Mouse (Mus musculus) hematopoietic stem cell, adult 5-6 weeks (primary cell): ENCODE data around the gene Mbd6. TPM values are rescaled to one million over a fixed set of nuclear protein-coding genes. Genes with fewer than 3 reads are reported as not detected.
A peak's percentile ranks its signal among the peaks of the same experiment; 100 is the strongest.

Experiments
- ATAC-seq, 2 experiments: fragments of 125-278 bp in 1 of 2; replicated peaks in 1 of 2; 2 replicates each; pipeline ENCODE4 v1.8.0; 2016 to 2017; ENCODE audit warnings: inconsistent platforms in 2 of 2, mild to moderate bottlenecking in 2 of 2, moderate number of reproducible peaks in 2 of 2, low read depth in 1 of 2, moderate TSS enrichment in 1 of 2; ENCODE audit not compliant: low FRiP score in 2 of 2, poor library complexity in 2 of 2, severe bottlenecking in 2 of 2, insufficient read depth in 1 of 2, low TSS enrichment in 1 of 2
- total RNA-seq: library from RNA; stranded (forward); fragments of 172-1452, 232-1000 nt; gene quantifications from 2 replicates; pipeline ENCODE4 v1.2.3, GENCODE M21; 2017

Gene Mbd6
- total RNA-seq, 1 experiment from 2014 or later: 5.9 TPM

DNA sequence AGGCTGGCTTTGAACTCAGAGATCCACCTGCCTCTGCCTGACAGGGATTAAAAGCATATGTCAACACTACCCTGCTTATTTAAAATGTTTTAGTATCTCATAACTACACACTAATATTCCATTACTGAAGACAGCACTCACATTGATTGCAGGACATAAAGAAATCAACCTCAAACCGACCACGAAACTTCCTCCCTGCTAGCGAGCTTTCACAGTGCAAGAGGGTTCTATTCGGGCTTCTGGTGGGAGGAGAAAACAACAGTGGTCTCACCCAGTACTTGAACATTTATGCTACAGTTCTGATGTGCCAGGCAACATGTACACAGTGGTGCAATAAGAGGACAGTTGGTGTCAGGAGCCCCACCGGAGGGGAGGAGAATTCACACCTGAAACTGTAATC lies 38.0 kb downstream of the Mbd6 start:
- peak in 1 of 2 experiments; percentile 32; a peak in 1 of 4 replicates for ATAC-seq

- no peak for ATAC-seq
These were observed 50.5 kb downstream of the Mbd6 start for GRCm38 (mm10) chr10:127238241-127238824.

DNA sequence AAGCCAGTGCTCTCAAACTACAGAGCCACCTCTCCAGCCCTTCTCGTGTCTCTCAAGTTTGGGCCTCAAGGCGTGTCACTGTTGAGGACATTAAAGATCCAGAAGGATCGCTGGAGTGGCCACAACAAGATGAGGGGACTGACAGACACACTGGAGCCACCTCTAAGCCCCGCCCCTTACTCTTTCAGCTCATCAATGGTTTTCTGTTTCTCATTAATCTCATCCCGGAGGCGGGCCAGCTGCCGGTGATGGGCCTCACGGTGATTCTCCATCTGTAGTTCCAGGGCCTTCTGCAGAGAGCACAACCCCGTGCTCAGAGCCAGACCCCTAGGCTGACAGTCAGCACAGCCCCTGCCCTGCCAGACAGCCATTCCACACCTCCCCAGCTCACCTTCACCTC lies 52.3 kb downstream of the Mbd6 start:
- no peak for ATAC-seq

DNA sequence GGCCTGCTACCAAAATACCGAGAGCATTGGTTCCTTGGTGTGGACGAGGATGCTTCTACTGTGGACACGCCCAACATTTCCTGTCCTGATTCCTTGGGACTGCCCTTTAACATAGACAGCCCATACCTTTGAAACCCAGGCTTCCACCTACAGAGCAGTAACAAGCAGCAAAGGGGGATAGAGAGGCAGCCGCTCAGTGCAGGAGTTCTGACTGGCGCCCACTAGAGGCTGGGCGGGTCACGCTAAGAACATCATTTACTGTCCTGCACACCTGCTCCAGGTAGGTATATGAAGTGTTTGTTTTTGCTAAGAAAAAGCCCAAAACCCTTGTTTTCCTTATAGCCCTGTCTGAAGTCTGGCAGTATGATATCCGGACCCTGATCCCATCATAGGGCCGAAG lies 55.7 kb downstream of the Mbd6 start:
- no peak for ATAC-seq

Other genes starting within 250 kb of the Mbd6 start
- 16.5 and 19.4 TPM in 2 replicates for gene Mettl1, start 247.6 kb downstream of the Mbd6 start, total RNA-seq
- gene Eef1akmt3, start 247.5 kb downstream of the Mbd6 start, total RNA-seq: not detected in 2 replicates
- gene Cyp27b1, start 240.8 kb downstream of the Mbd6 start, total RNA-seq: 0.25 TPM in 1 of 2 replicates, not detected in the other
- gene March9, start 228.8 kb downstream of the Mbd6 start, total RNA-seq: 0.89 and 2.2 TPM in 2 replicates
- 483 and 646 TPM in 2 replicates for gene Cdk4, start 225.5 kb downstream of the Mbd6 start, total RNA-seq
- gene Tspan31, start 218.8 kb downstream of the Mbd6 start, total RNA-seq: 54.5 and 56.6 TPM in 2 replicates
- gene Agap2, start 213.7 kb downstream of the Mbd6 start, total RNA-seq: 59.3 and 89.6 TPM in 2 replicates
- 157 and 201 TPM in 2 replicates for gene Os9, start 167.9 kb downstream of the Mbd6 start, total RNA-seq
- 43.3 and 48.6 TPM in 2 replicates for gene B4galnt1, start 123.8 kb downstream of the Mbd6 start, total RNA-seq
- 0.30 and 0.50 TPM in 2 replicates for gene Slc26a10, start 108.4 kb downstream of the Mbd6 start, total RNA-seq
- gene Arhgef25, start 98.9 kb downstream of the Mbd6 start, total RNA-seq: 8.7 and 18.4 TPM in 2 replicates
- gene Dtx3, start 93.3 kb downstream of the Mbd6 start, total RNA-seq: 56.2 and 56.8 TPM in 2 replicates
- 14.8 and 19.7 TPM in 2 replicates for gene Pip4k2c, start 77.4 kb downstream of the Mbd6 start, total RNA-seq
- 0.94 and 1.5 TPM in 2 replicates for gene Kif5a, start 25.7 kb downstream of the Mbd6 start, total RNA-seq
- 85.8 and 96.8 TPM in 2 replicates for gene Dctn2, start 22.6 kb downstream of the Mbd6 start, total RNA-seq
- gene Mars, start 22.8 kb upstream of the Mbd6 start, total RNA-seq: 104 and 211 TPM in 2 replicates
- gene Arhgap9, start 32.9 kb upstream of the Mbd6 start, total RNA-seq: 29.5 and 43.7 TPM in 2 replicates
- not detected in 2 replicates for gene Gli1, start 53.0 kb upstream of the Mbd6 start, total RNA-seq
- 0.13 TPM in 1 of 2 replicates, not detected in the other for gene Inhbe, start 65.4 kb upstream of the Mbd6 start, total RNA-seq
- gene Inhbc, start 81.4 kb upstream of the Mbd6 start, total RNA-seq: not detected in 2 replicates
- 41.3 and 73.9 TPM in 2 replicates for gene R3hdm2, start 91.3 kb upstream of the Mbd6 start, total RNA-seq
- 1.6 TPM in 1 of 2 replicates, not detected in the other for gene Stac3, start 212.7 kb upstream of the Mbd6 start, total RNA-seq
- gene Ndufa4l2, start 225.9 kb upstream of the Mbd6 start, total RNA-seq: not detected in 2 replicates
- gene Shmt2, start 233.4 kb upstream of the Mbd6 start, total RNA-seq: 72.9 and 77.9 TPM in 2 replicates
- gene Nxph4, start 245.5 kb upstream of the Mbd6 start, total RNA-seq: 0.31 TPM in 1 of 2 replicates, not detected in the other